Mouse (Mus musculus) erythroblast, embryonic 14.5 days (primary cell): ENCODE data around the gene Uncx. TPM values are rescaled to one million over a fixed set of nuclear protein-coding genes. Genes with fewer than 3 reads are reported as not detected.

Experiments used
- H3K27me3 ChIP-seq: 2 replicates; pipeline ENCODE4 v1.6.1; 2012; ENCODE audit warnings: inconsistent platforms; ENCODE audit not compliant: control insufficient read depth
- H3K36me3 ChIP-seq: 2 replicates; pipeline ENCODE4 v1.6.1; 2012; ENCODE audit warnings: mild to moderate bottlenecking, inconsistent platforms; ENCODE audit not compliant: control insufficient read depth
- H3K4me1 ChIP-seq: 2 replicates; pipeline ENCODE4 v1.6.1; 2012; ENCODE audit warnings: inconsistent platforms; ENCODE audit not compliant: control insufficient read depth
- H3K4me3 ChIP-seq: replicated peaks from 2 replicates; pipeline ENCODE3; 2012; ENCODE audit warnings: moderate library complexity, mild to moderate bottlenecking, inconsistent platforms
- H3K9me3 ChIP-seq: 2 replicates; pipeline ENCODE4 v1.6.1; 2012; ENCODE audit warnings: low read length, inconsistent platforms, mixed read lengths; ENCODE audit not compliant: control insufficient read depth
- GATA1 ChIP-seq: IDR thresholded peaks from 2 replicates; pipeline ENCODE4 v1.6.1; 2012; ENCODE audit warnings: low read length, inconsistent platforms, mixed read lengths
- TAL1 ChIP-seq: IDR thresholded peaks from 3 replicates; pipeline ENCODE4 v1.6.1; 2012; ENCODE audit warnings: low read length, inconsistent platforms, mixed read lengths
- polyA plus RNA-seq: library from polyadenylated mRNA; stranded (reverse); fragments of >175 nt; gene quantifications from 2 replicates; pipeline ENCODE4 v1.2.3, GENCODE M21; 2012

Uncx gene
- polyA plus RNA-seq, result not detected in 2 replicates

DNA sequence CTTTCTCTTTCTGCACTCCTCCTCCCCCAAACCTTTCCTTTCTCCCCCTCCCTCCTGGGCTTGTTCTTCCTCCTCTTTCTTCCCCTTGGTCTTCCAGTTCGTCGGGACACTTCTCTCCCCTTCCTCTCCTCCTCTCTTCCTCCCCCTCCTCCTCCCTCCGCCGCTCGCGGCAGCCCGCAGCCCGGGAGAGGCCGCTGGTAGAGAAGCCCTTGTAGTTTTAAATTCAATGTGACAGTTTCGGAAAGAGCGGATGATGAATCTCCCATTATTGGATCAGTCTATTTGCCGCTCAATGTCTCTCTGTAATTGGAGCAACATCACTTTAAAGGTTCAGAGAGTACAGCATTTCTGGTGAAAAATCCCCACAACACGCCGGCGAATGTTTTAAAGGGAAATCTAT is at the start of gene Uncx:
Gene Uncx, plus strand, starts transcription at position 281 of the 400 bp plus-strand sequence.
- TF ChIP-seq GATA1, result no peak
- no peak for TF ChIP-seq TAL1
- no peak within 1 kb of the TSS for H3K4me3 ChIP-seq
- no peaks in the 10 kb centered on the region for H3K36me3 ChIP-seq
- peaks cover 11% of the 10 kb centered on the region; the same call in 1 of the 2 replicates for H3K9me3 ChIP-seq
- H3K27me3 ChIP-seq, result peaks cover 100% of the 10 kb centered on the region
- no peaks in the 10 kb centered on the region; the same call in 1 of the 2 replicates for H3K4me1 ChIP-seq

- no peaks in the 10 kb centered on the region for H3K36me3 ChIP-seq
- no peaks in the 10 kb centered on the region for H3K4me1 ChIP-seq
- peaks cover 33% of the 10 kb centered on the region for H3K27me3 ChIP-seq
- TF ChIP-seq TAL1, result no peak
- no peak for TF ChIP-seq GATA1
- peaks cover 3% of the 10 kb centered on the region; the same call in 1 of the 2 replicates for H3K9me3 ChIP-seq
- no peak overlapping the region for H3K4me3 ChIP-seq
Observed at GRCm38 (mm10) chr5:139493690-139494089, 49.6 kb upstream of the Uncx start.

DNA sequence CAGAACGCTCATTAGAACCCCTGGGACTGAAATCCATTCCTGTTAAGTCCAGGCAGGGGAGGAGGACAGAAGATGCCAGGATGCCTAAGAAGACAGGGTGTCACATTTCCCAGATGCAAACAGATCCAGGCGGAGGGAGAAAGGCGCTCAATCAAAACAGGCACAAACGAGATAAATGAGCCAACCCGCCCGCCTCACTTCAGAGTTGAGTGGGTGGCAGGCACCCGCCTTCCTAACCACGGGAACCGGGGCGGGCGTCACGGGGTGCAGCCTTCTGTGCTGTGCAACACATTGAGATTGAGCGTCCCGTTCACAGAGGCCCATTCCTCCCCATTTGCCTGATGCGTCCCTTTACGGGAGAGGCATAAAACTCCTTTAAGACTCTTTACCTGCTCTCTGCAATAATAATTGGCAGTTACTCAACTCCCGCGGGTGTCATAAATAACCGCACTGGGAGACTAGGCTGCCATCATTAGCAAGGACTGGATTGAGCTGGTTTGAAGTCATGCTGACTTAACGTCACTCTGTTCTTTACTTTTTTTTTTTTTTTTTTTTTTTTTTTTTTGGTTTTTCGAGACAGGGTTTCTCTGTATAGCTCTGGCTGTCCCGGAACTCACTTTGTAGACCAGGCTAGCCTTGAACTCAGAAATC is 48.1 kb upstream of the Uncx start:
- TF ChIP-seq TAL1, result no peak
- TF ChIP-seq GATA1, result no peak
- Histone ChIP-seq H3K4me1 (no peaks in the 10 kb centered on the region), H3K4me3 (no peak overlapping the region), H3K9me3 (peaks cover 3% of the 10 kb centered on the region; the same call in 1 of the 2 replicates), H3K27me3 (peaks cover 37% of the 10 kb centered on the region), H3K36me3 (no peaks in the 10 kb centered on the region)

- TF ChIP-seq GATA1 (no peak), TAL1 (no peak)
- Histone ChIP-seq H3K36me3 (no peaks in the 10 kb centered on the region), H3K4me1 (no peaks in the 10 kb centered on the region), H3K27me3 (peaks cover 32% of the 10 kb centered on the region), H3K4me3 (no peak overlapping the region), H3K9me3 (peaks cover 3% of the 10 kb centered on the region; the same call in 1 of the 2 replicates)
Observed at GRCm38 (mm10) chr5:139496939-139497338, 46.4 kb upstream of the Uncx start.

DNA sequence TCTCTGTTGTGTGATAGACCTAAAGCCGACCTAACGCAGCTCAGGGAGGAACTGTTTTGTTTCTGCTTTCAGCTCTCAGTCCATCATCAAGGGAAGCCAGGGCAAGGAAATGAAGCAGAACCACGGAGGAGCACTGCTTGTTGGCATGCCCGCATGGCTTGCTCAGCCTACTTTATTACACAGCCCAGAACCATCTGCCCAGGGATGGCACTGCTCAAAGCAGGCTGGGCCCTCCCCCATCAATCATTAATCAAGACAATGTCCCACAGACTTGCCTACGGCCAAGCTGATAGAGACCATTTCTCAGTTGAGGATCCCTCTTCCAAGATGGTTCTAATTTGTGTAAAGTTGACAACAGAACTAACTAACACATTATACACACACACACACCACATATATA is 44.5 kb upstream of the Uncx start:
- no peaks in the 10 kb centered on the region for H3K4me1 ChIP-seq
- TF ChIP-seq TAL1 (no peak), GATA1 (no peak)
- peaks cover 3% of the 10 kb centered on the region; the same call in 1 of the 2 replicates for H3K9me3 ChIP-seq
- H3K4me3 ChIP-seq, result no peak overlapping the region
- H3K27me3 ChIP-seq, result peaks cover 29% of the 10 kb centered on the region
- H3K36me3 ChIP-seq, result no peaks in the 10 kb centered on the region

DNA sequence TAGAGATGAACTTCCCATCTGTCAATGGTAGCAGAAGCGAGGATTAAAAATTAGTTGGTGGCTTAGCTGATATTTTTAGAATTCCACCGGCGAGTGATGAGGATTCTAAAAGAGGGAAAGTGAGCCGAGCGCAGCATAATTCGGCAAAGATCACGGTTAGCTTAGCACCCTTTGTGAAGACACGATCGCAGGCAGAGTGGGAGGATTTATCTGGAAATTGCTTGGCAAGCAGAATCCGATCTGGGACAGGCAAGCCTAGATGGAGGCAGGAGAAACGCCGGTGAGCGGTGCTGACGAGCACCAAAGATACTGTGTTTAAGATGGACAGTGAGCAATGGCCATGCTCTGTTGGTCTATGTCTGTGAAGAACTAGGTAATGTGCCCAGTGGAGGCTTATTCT is 41.0 kb upstream of the Uncx start:
- peaks cover 33% of the 10 kb centered on the region for H3K27me3 ChIP-seq
- no peak for TF ChIP-seq TAL1
- no peak for TF ChIP-seq GATA1
- H3K9me3 ChIP-seq, result no peaks in the 10 kb centered on the region
- H3K4me1 ChIP-seq, result no peaks in the 10 kb centered on the region
- no peaks in the 10 kb centered on the region for H3K36me3 ChIP-seq
- H3K4me3 ChIP-seq, result no peak overlapping the region

DNA sequence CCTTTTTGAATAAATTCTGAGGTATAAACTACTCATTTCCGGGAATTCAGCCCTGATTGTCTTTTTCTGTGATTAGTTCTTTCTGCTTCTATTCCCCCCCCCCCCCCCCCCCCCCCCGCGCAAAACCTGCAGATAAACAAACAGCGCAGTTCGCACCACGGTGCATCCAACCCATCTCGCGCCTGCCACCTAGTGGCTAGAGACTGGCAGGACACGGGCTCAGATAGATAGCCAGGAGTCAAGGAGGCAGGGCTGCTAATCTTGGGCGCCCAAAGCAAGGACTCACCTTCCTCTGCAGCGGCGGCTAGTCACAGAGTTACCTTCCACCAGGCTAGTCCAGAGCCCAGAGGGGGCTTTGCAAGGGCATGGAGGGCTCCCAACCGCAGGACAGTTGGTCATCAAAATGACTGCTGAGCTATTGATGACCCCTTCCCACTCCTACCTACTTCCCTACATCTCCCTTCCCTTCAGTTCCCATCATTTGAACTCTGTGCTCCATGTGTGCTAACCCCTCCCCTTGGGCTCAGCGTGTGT is 38.2 kb upstream of the Uncx start:
- TF ChIP-seq TAL1 (no peak), GATA1 (no peak)
- no peaks in the 10 kb centered on the region for H3K36me3 ChIP-seq
- H3K4me1 ChIP-seq, result no peaks in the 10 kb centered on the region
- H3K27me3 ChIP-seq, result peaks cover 27% of the 10 kb centered on the region
- no peak overlapping the region for H3K4me3 ChIP-seq
- no peaks in the 10 kb centered on the region for H3K9me3 ChIP-seq

DNA sequence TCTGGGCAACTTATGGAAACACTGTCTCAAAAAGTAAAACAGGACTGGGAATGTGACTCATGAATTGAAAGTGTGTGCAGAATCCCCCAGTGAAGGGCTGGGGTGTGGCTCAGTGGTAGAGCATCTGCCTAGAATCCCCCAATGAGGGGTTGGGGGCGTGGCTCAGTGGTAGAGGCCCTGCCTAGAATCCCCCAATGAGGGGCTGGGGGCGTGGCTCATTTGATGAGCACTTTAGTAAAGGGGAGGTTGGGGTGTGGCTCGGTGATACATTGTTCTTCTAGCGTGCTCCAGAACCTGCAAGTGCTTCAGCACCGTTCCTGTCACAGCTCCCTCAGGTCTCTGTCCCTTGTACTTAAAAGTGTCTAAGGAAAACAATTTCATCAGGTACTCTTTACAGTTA is 37.1 kb upstream of the Uncx start:
- Histone ChIP-seq H3K4me1 (peaks cover 3% of the 10 kb centered on the region; the same call in 1 of the 2 replicates), H3K4me3 (no peak overlapping the region), H3K9me3 (no peaks in the 10 kb centered on the region), H3K36me3 (no peaks in the 10 kb centered on the region), H3K27me3 (peaks cover 32% of the 10 kb centered on the region)
- no peak for TF ChIP-seq TAL1
- no peak for TF ChIP-seq GATA1

- Histone ChIP-seq H3K9me3 (0 out of 2 replicates have a peak, but pooled peaks cover 2% of the 10 kb centered on the region), H3K27me3 (peaks cover 16% of the 10 kb centered on the region), H3K4me3 (no peak overlapping the region), H3K36me3 (no peaks in the 10 kb centered on the region), H3K4me1 (peaks cover 3% of the 10 kb centered on the region; the same call in 1 of the 2 replicates)
- no peak for TF ChIP-seq TAL1
- no peak for TF ChIP-seq GATA1
Observed at GRCm38 (mm10) chr5:139510682-139511366, 32.5 kb upstream of the Uncx start.
